Mouse (Mus musculus): ENCODE results near the gene A630095N17Rik. TPM values are rescaled to one million over a fixed set of nuclear protein-coding genes. Genes with fewer than 3 reads are reported as not detected.
A peak's percentile ranks its signal among the peaks of the same experiment; 100 is the strongest.

Gene A630095N17Rik
- polyA plus RNA-seq, 1 experiment, result not detected

DNA sequence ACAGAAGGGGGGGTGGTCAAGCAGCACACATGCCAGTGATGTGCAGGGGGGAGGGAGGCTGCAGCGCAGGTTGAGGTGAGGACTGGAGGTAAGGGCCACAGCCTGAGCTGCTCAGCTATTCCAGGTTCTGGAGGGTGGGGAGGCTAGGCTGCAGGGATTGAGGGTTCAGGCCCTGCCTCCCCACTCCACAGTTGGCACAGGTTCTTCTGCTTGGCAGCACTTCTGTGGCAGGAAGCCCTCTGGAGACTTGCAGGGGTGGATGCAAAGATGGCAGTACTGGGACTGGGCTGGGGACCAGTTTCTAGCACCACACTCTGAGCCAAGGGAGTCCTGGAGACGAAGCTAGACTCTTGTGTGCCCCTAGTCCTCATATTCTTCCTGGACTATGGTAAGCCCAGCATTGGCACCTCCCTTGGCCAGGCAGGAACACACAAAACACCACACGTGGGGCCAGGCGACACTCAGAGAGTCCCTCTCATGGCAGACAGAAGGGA lies 50.5 kb downstream of the A630095N17Rik start:
- 83% methylated on average over 4 of the region's 4 CpGs for WGBS
- no peak for DNase-seq (ENCODE audit: low read depth, low spot score)

- WGBS, result 12% methylated on average over 7 of the region's 7 CpGs
- no peak for DNase-seq (ENCODE audit: low read depth, low spot score)
Observed at GRCm38 (mm10) chr1:75180741-75181140, 51.2 kb downstream of the A630095N17Rik start.

GRCm38 (mm10) chr1:75180105-75180590 lies 51.8 kb downstream of the A630095N17Rik start, which contains the start of gene Abcb6:
Gene Abcb6, minus strand, starts transcription at chr1:75180392.
- peak; percentile 82 for DNase-seq (ENCODE audit: low read depth, low spot score)
- 0% methylated on average over 31 of the region's 31 CpGs for WGBS

GRCm38 (mm10) chr1:75179334-75180104 lies 52.4 kb downstream of the A630095N17Rik start:
- no peak for DNase-seq (ENCODE audit: low read depth, low spot score)
- 3% methylated on average over 23 of the region's 23 CpGs for WGBS

Other genes starting within 250 kb of the A630095N17Rik start
- 4.8 and 5.6 TPM in 2 replicates for gene Nhej1, start 106.9 kb downstream of the A630095N17Rik start, polyA plus RNA-seq (2012; rRNA removed)
- 1.1 and 1.3 TPM in 2 replicates for gene Slc23a3, start 98.2 kb downstream of the A630095N17Rik start, polyA plus RNA-seq (2012; rRNA removed)
- 45.8 and 53.7 TPM in 2 replicates for gene Cnppd1, start 89.4 kb downstream of the A630095N17Rik start, polyA plus RNA-seq (2012; rRNA removed)
- gene Retreg2, start 89.3 kb downstream of the A630095N17Rik start, polyA plus RNA-seq (2012; rRNA removed), result 79.0 and 93.9 TPM in 2 replicates
- 80.6 and 93.3 TPM in 2 replicates for gene Zfand2b, start 63.5 kb downstream of the A630095N17Rik start, polyA plus RNA-seq (2012; rRNA removed)
- gene Abcb6, start 51.7 kb downstream of the A630095N17Rik start, polyA plus RNA-seq (2012; rRNA removed), result 24.0 and 27.5 TPM in 2 replicates
- 19.2 and 27.4 TPM in 2 replicates for gene Ankzf1, start 40.0 kb downstream of the A630095N17Rik start, polyA plus RNA-seq (2012; rRNA removed)
- gene Atg9a, start 39.9 kb downstream of the A630095N17Rik start, polyA plus RNA-seq (2012; rRNA removed), result 72.2 and 107 TPM in 2 replicates
- 2.1 and 4.4 TPM in 2 replicates for gene Glb1l, start 21.3 kb downstream of the A630095N17Rik start, polyA plus RNA-seq (2012; rRNA removed)
- 221 and 258 TPM in 2 replicates for gene Stk16, start 21.3 kb downstream of the A630095N17Rik start, polyA plus RNA-seq (2012; rRNA removed)
- 121 and 164 TPM in 2 replicates for gene Tuba4a, start 12.2 kb downstream of the A630095N17Rik start, polyA plus RNA-seq (2012; rRNA removed)
- gene Dnajb2, start 4.3 kb upstream of the A630095N17Rik start, polyA plus RNA-seq (2012; rRNA removed), result 19.4 and 20.1 TPM in 2 replicates
- 6.4 and 6.5 TPM in 2 replicates for gene Ptprn, start 32.4 kb upstream of the A630095N17Rik start, polyA plus RNA-seq (2012; rRNA removed)
- 14.0 and 17.7 TPM in 2 replicates for gene Resp18, start 46.3 kb upstream of the A630095N17Rik start, polyA plus RNA-seq (2012; rRNA removed)
- gene Dnpep, start 85.9 kb upstream of the A630095N17Rik start, polyA plus RNA-seq (2012; rRNA removed), result 250 and 500 TPM in 2 replicates
- gene Des, start 128.2 kb upstream of the A630095N17Rik start, polyA plus RNA-seq (2012; rRNA removed), result 353 and 360 TPM in 2 replicates
- 20.6 and 22.7 TPM in 2 replicates for gene Speg, start 143.2 kb upstream of the A630095N17Rik start, polyA plus RNA-seq (2012; rRNA removed)
- gene Gmppa, start 203.8 kb upstream of the A630095N17Rik start, polyA plus RNA-seq (2012; rRNA removed), result 177 and 182 TPM in 2 replicates
- gene Asic4, start 218.3 kb upstream of the A630095N17Rik start, polyA plus RNA-seq (2012; rRNA removed), result 0.17 TPM in 1 of 2 replicates, not detected in the other
- 22.0 and 25.1 TPM in 2 replicates for gene Chpf, start 247.2 kb upstream of the A630095N17Rik start, polyA plus RNA-seq (2012; rRNA removed)
- 1.9 and 2.0 TPM in 2 replicates for gene Tmem198, start 247.4 kb upstream of the A630095N17Rik start, polyA plus RNA-seq (2012; rRNA removed)